Mouse (Mus musculus) bone marrow macrophage, adult 2 months (primary cell): ENCODE results near the gene Soat2.

Source experiments
- CTCF ChIP-seq: IDR thresholded peaks from 2 replicates; pipeline ENCODE4 v1.5.1; 2012; ENCODE audit warnings: low read depth, mild to moderate bottlenecking, low read length, moderate library complexity
- POLR2A ChIP-seq: IDR thresholded peaks from 2 replicates; pipeline ENCODE4 v1.6.1; 2012; ENCODE audit warnings: mild to moderate bottlenecking, low read depth, low read length, borderline replicate concordance

DNA sequence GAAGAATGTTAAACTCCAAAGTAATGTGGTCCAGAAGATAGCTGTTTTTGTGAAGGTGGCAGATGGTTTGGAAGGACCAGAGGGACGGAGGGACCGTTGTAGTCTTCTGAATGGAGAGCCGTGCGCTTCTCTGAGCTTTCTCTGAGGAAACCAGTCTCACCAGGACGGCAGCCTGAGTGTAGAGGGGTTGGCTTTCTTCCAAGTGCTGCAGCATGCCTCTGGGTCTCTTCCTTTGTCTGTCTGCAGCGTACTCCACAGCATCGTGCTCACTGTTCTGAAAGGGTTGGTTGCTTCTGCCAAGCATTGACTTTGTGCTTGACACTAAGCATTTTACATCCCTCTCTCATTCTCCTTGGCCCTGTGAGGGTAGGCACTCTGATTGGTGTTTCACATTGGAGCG lies 55.5 kb downstream of the Soat2 start:
- no peak for TF ChIP-seq POLR2A
- TF ChIP-seq CTCF = no peak
